Mouse (Mus musculus): ENCODE results near the gene Mtx1.
"Not testable (repeated sequence)": the region's sequence is repeated elsewhere in the genome, so short reads cannot be mapped to it uniquely, and the experiment has no call there.

The Mtx1 gene

DNA sequence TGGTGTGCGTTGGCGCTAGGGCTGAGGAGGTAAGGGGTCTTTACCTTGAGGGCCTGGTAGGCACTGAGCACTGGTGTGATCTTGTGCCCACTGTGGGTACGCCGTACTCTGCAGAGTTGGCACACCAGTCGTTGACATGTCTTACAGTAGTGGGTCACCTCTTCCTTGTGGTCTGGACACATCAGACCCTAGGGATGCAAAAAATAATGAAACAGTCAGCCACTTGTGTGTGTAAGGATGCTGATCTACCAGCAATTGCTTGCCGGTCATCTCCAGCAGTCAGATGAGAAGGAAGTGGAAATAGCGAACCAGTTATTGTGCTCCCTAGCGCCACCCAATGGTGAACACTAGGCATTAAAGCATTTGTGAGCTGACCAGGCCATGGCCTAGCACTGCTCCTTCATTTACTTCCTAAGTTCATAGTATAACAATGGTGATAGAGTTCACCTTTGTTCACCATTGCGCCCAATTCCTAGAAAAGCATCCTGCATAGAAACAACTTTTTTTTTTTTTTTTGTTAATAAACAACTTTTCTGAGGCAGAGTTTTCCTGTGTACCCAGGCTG is 15.5 kb upstream of the Mtx1 start:
- DNase-seq (ENCODE audit: low spot score in 2 of 2) = peak in 1 of 2 experiments; percentile 75

DNA sequence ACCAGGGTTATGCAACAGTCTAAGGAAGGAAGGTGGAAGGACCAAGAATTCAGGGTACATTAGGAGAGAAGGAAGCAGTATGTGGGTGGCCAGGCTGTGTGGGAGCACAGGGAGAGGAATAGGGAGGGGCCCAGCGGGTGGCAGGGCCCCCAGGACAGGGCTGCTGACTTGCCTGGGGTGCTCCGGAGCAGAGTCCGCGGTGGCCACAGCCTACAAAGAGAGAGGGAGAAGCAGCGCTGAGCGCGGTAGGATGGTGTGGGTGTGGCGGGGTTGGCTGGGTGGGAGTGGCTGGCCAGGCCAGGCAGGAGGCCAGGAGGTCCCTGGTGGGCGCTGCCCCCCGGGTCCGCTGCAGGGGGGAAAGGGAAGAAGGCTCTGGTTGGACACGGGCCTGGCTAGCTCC is 11.6 kb upstream of the Mtx1 start:
- DNase-seq (ENCODE audit: low spot score in 2 of 2) = no peak

DNA sequence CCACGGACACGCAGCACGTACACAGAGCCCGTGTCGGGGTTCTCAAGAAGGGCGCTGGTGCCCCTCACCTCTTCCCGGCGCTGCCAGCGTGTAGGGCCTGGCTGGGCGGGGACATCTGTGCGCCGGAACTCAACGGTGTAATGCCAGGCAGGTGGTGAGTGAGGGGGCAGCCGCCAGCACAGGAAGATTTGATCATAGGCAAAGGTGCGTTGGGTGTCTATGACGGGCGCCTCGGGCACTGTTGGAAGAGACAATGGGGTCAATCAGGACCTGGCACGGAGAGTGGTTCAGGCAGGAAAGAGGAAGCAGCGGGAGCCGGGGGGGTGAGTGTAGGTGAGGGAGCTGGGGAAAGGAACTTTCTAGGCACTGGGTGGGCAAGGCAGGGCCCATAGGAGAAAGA is 10.8 kb upstream of the Mtx1 start:
- no peak for DNase-seq (ENCODE audit: low spot score in 2 of 2)

DNA sequence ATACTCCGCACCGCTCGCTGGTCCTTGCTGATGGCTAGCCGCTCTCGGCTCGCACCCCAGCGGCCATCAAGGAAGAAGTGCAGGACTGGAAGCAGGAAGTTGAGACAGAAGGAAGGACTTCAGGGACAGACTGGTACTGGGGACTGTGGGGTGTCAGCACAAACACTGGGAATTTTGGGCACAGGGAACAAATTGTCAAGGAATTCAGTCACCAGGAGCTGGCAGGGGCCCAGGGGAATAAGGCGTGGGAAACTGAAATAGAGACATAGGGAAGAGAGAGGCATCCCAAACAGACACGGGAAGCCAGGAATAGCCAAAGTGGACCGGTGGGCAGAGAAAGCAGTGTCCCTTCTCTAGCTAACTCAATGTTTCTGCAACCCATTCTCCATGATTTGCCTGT is 9.6 kb upstream of the Mtx1 start:
- no peak for DNase-seq (ENCODE audit: low spot score in 2 of 2)

DNA sequence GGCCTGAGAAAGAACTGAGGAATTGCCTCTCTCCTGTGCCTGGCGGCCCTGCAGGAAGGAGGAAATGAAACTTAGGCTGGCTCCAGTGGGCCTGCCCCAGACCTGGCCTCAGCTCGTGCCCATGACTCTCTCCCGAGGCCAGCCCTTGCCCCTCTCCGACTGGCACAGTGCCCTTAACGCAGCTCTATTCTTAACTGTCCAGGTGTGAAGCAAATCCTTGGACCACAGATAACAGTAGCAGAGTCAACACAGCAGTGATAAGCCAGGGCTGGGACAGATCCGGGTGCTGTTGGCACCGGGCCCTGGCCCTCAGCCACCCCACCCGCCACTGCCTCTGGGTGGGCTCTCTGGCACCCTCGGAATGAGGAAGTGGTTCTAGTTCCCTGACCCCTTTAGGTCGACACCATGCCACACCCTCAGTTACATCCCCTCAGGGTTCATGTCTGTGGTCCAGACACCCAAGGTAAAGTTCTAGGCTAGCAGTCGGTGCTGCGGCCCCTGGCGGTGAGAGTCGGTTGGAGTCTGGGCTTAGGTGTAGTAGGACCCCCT is 6.7 kb upstream of the Mtx1 start:
- DNase-seq (ENCODE audit: low spot score in 2 of 2) = no peak

DNA sequence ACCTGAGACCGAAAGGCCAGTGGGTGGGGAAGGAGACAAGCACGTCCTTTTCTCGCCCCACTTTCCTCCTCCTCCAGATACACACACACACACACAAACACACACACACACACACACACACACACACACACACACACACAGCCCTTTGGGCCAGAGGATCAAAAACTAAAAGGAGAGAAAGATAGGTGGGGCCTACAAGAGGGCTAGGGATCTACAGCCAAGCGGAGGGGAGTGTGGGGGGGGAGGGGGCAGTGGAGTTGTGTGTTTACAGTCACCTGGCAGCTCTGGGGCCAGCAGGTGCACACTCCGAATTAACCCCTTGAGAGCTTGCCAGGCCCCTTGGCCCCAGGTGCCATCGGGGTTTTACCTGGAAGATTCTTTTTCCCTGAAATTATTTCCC is 5.7 kb upstream of the Mtx1 start:
- DNase-seq (ENCODE audit: low spot score in 2 of 2) = no peak

DNA sequence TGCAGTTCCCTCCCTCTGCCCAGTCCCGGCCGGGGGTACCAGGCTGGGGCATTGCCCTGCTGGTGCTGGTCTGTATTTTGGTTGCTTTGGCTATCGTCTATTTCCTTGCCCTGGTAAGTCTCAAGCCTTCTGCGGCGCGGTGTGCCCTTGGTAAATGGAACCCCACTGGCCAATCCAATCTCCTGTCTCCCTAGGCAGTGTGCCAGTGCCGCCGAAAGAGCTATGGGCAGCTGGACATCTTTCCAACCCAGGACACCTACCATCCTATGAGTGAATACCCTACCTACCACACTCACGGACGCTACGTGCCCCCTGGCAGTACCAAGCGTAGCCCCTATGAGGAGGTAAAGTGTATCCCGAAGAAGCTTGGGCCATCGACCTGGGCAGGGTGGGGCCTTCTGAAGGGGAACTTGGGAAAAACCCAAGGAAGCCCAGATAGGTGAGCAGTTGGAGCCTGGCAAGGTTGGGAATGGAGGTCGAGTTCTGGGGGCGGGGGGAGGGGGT is 4.9 kb upstream of the Mtx1 start:
- no peak for DNase-seq (ENCODE audit: low spot score in 2 of 2)

DNA sequence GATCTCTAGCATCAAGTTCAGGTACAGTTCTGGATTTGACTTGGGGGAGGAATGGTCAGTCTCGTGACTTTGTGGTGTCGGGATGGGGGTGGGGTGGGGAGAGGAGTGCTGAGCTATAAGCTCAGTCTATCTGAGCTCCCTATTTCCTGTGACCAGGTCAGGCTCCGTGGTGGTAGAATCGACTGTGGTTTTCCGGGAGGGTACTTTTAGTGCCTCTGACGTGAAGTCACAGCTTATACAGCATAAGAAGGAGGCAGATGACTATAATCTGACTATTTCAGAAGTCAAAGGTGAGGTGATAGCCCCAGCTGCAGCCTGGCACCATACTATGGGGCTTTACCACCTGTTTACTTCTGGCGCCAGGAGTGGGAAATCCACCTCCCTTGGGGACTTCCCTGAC is 4.5 kb upstream of the Mtx1 start:
- DNase-seq (ENCODE audit: low spot score in 2 of 2) = no peak

DNA sequence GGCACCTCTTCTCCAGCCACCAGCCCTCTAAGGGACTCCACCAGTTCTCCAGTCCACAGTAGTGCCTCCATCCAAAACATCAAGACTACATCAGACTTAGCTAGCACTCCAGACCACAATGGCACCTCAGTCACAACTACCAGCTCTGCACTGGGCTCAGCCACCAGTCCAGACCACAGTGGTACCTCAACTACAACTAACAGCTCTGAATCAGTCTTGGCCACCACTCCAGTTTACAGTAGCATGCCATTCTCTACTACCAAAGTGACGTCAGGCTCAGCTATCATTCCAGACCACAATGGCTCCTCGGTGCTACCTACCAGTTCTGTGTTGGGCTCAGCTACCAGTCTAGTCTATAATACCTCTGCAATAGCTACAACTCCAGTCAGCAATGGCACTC is 3.7 kb upstream of the Mtx1 start:
- no peak for DNase-seq (ENCODE audit: low spot score in 2 of 2)

DNA sequence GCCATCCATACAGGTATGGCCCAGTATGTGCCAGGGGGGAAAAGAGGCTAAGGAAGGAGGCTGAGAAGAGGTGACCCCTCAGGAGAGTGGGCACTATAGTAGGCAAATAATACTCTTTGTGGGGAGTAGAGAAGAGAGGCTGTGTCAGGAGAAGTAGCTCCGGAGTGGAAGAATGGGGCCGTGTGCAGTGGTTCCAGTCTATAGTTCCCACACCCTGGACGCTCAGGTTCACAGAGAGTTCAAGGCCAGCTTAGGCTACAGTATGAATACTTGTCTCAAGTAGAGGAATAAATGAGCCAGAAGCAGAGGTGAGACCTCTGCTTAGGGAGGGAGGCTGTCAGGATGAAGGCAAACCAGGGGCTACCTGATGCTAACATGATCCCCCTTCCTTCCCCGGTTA is 2.4 kb upstream of the Mtx1 start:
- no peak for DNase-seq (ENCODE audit: low spot score in 2 of 2)

DNA sequence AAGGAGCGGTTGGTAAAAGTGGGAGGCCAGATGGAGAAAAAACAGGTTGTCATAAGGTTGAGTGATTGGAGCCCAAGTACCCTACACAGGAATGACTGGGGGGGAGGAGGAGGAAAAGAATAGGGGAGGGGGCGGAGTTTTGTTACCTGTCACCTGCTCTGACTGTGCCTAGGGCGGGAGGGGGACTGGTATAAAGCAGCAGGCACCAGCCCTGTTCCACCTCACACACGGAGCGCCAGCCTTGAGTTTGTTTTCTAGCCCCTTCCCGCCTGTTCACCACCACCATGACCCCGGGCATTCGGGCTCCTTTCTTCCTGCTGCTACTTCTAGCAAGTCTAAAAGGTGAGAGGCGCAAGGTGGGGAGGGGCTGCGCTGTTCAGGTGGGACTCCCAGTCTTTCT is 1.9 kb upstream of the Mtx1 start, which contains the start of gene Muc1:
Gene Muc1, plus strand, starts transcription at position 222 of the 400 bp plus-strand sequence.
- no peak for DNase-seq (ENCODE audit: low spot score in 2 of 2)

DNA sequence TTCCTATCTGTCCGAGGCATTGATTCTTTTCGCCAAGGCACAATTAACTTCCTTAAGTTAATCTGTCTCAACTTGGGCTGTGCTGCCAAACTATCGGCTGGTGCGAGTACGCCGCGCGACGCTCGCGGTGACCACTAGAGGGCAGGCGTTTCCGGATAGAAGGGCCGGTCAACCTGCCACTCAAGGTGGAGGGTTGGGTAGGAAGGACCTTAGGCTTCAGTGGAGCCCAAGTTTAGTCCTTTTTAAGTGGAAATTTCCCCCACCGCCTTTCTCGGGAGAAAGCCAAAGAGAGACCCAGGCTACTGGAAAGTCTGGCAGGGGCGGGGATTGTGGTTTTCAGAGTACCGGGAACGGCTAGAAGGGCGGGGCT is 1.3 kb upstream of the Mtx1 start:
- peak; percentile 77 to 91 for DNase-seq (ENCODE audit: low spot score in 2 of 2)

DNA sequence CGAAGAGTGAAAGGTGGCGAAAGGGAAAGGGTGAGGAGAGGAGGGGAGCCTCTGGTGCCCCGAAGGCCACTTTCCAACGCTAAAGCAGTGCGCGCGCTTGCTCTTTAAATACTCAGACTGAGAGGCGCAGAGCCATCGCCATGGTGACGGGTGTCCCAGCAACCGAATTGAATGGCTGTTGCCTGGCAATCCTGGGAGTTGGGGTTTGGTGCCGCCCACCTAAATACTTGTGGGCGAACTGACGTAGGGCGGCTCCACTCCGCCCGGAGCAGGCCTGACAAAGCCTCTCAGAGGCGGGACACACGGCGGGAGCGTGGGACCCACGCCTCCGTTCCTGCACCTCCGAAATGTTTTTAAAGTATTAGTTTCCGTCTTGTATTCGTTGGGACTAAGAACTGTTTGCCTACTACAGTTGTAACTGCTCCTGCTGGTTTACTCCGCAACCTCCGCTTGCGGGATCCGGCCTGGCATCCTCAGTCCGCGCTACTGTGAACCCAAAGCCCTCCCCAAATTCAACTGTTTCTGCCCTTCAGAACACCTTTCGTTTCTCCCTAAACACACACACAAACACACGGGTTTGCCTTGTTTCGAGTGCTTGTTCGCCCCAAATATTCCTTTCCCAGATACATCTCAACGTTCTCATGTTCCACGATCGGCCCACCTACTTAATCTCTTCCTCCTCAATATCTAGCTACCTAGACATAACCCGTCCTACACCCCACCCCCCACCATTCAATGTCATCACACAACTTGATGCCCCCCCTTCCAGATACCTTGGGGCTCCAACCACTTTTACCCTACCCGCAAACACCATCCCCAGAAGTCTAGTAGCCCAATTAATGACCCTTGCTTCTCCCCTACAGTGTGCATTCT is 655 bp upstream of the Mtx1 start:
- DNase-seq (ENCODE audit: low spot score in 2 of 2) = peak; percentile 70 to 80

DNA sequence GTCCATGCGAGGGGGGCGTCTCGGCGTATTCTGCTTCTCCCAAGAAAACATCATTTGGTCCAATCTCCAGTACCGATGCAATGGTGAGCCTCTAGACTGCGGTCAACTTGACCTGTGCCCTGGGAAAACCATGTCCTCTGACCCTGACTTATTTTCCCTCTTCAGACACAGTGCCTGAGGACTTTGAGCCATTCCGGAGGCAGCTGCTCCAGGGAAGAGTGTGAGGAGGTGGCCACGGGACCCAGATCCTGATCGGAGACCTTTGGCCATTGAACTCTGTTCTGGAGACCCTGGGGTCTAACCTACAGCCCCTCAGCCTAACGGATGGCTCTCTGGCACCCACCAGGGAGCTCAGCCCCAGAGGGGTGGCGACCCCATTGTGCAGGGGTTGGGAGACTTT is 527 bp downstream of the Mtx1 start:
- DNase-seq (ENCODE audit: low spot score in 2 of 2) = no peak

DNA sequence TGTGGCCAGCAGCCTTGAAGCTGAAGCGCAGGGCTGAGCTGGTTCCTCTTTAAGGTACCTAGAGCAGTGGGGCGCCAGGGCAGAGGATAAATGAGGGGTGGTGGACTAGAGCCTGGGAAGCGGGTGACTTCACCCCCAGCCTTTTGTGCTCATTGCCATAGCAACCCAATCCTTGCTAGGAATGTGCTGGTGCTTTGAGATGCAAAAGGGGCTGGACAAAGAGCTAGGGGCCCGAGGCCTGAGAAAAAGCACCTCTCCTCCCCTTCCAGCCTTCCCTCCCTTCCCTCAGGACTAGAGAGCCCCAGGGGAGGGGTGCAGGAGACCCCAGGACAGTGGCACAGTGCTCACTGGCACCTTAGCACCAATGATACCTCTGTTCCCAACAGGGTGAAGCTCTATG is 970 bp downstream of the Mtx1 start:
- DNase-seq (ENCODE audit: low spot score in 2 of 2) = no peak

DNA sequence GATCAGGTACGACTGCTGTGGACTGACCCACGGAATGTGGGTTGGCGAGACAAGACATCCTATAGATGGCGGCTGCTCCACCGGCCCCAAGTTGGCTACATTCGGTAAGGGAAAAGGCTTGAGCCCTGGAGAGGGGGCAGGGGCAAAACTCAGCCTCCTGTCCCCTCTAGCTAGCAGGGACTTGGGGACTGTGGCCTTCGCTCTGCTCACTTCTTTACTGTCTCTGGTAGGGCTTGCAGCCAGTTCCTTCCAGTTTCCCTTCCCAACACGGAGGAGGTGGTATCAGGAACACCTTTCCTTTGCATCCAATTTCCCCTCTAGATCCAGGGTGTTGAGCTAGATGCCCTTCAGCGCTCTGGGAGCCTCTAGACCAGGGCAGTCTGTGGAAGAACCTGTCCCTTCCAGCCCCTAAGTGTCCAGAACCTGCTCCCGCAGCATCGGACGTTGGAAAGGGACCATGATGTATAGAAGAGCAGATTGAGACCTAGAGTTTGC is 1.5 kb downstream of the Mtx1 start:
- DNase-seq (ENCODE audit: low spot score in 2 of 2) = no peak

DNA sequence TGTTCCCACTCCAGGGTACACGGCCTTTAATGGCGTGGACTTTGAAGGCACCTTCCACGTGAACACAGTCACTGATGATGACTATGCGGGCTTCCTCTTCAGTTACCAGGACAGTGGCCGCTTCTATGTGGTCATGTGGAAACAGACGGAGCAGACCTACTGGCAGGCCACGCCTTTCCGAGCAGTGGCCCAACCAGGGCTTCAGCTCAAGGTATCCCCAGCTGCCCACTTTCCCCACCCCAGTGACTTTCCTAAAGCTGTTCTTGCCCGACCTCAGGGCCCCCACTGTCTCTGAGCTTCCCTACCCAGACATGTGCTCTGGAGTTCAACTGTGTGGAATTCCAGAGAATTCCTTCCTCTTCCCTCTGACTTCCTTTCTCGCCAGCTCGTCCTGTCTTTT is 2.1 kb downstream of the Mtx1 start:
- DNase-seq (ENCODE audit: low spot score in 2 of 2) = no peak

DNA sequence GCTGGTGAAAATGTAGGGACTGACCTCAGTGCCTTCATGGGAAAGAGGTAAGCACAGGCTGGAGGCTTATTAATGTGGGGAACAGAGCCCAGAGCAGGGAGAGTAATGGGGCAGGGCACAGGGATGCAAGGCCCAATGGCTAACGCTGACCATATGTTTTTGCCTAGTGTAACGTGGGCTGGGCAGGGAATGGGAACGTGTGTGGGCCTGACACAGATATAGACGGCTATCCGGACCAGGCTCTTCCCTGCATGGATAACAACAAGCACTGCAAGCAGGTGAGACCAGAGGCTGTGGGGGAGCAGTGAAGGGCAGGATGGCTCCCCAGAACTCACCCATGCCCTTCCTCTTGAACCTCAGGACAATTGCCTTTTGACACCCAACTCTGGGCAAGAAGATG is 5.7 kb downstream of the Mtx1 start:
- DNase-seq (ENCODE audit: low spot score in 2 of 2) = no peak

DNA sequence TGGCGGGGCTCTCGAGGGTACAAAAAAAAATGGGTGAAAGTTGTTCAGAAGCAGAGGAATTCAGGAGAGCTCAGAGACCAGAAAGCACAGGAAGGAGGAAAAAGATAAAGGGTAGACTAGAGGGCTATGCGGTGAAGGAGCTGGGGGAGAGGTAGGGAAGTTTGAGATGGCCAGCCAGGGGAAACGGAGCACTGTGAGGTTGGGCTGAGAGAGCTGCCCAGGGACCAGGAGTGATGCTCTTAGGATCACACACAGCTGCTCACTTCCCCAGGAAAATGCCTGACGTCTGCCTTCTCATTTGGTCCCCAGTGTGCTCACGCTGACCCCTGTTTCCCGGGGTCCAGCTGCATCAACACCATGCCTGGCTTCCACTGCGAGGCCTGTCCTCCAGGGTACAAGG is 7.3 kb downstream of the Mtx1 start:
- DNase-seq (ENCODE audit: low spot score in 2 of 2) = no peak

DNA sequence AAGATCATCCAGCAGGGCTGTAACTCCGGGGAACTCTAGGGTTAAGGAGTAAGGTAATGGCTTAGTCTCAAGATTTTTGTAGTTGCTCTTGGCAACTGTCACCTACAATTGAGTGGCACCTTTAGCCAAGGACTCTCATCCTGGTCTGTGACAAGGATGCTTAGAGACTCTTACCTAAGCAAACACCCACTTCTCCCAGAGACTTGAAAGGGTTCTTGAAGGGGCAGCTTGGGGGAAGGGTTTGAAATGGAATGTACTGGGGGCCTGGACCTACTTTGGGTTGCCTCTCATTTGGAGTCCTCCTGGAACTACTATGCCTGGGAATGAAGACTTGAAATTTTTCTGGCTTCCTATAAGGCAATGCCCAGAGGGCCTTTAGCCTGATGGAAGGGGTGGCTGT is 8.6 kb downstream of the Mtx1 start:
- no peak for DNase-seq (ENCODE audit: low spot score in 2 of 2)

DNA sequence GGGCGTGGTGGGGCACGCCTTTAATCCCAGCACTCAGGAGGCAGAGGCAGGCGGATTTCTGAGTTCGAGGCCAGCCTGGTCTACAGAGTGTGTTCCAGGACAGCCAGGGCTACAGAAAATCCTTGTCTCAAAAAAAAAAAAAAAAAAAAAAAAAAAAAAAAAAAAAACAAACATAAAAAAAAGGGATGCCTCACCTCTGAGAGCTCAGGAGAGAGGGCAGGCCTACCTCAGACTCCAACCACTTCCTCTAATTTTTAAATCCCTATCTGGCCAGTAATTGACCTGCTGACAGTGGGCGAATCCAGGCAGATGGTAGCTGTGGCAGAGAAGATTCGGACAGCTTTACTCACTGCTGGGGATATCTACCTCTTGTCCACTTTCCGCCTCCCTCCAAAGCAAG is 10.5 kb downstream of the Mtx1 start:
- DNase-seq (ENCODE audit: low spot score in 2 of 2) = not testable (repeated sequence)

DNA sequence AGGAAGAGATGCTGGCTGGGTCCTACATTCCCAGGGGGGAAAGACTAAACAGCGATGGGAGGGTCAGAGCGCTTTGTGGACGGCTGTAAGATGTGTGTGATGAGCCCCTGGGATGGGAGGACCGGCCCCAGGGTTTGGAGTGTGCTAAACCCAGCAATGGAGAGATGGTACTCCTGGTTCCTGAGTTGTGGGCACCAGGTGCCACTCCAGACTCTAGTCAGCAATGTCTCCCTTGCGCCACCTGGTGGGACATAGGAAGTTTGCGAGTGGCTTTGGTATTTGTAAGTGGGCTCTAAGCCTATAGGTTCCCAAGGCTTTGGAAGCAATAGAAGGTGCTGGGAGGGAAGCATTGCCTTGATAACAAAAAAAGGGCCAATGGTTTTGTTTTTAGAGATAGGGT is 11.0 kb downstream of the Mtx1 start:
- peak; percentile 80 to 84 for DNase-seq (ENCODE audit: low spot score in 2 of 2)
